Mouse (Mus musculus) hindbrain, embryonic 14.5 days (tissue): ENCODE measurements at regions not wholly inside any gene's neighbourhood (a gene's known extent, or its start where the extent isn't known, plus 50 kb on each side); places are given as distances from the start of the nearest gene placed in this dataset.

Experiments used
- ATAC-seq: fragments of 200-750 bp; cut with Nextera tagmentation; 2 replicates; pipeline ENCODE4 v1.8.0; 2017; ENCODE audit warnings: moderate number of reproducible peaks, mild to moderate bottlenecking, moderate TSS enrichment, moderate library complexity; ENCODE audit not compliant: low FRiP score
- DNase-seq: peaks from one replicate; pipeline ENCODE4 v3.0.0-alpha.2; 2015; ENCODE audit warnings: low spot score
- H3K27ac ChIP-seq: fragments of 300-500 bp; sonication (generic); 2 replicates; pipeline ENCODE4 v1.5.1; 2014; ENCODE audit warnings: mild to moderate bottlenecking, moderate library complexity
- H3K27me3 ChIP-seq: fragments of 300-500 bp; sonication (generic); 2 replicates; pipeline ENCODE4 v1.6.1; 2014; ENCODE audit warnings: mild to moderate bottlenecking, low read length, mixed read lengths; ENCODE audit not compliant: control insufficient read depth, insufficient read depth
- H3K36me3 ChIP-seq: fragments of 300-500 bp; sonication (generic); replicated peaks from 2 replicates; pipeline ENCODE4 v1.6.1; 2014; ENCODE audit not compliant: control insufficient read depth, insufficient read depth
- H3K4me1 ChIP-seq: fragments of 300-500 bp; sonication (generic); replicated peaks from 2 replicates; pipeline ENCODE4 v1.6.1; 2014; ENCODE audit warnings: antibody characterized with exemption, low read length, mixed read lengths; ENCODE audit not compliant: control insufficient read depth, insufficient read depth
- H3K4me2 ChIP-seq: fragments of 300-500 bp; sonication (generic); replicated peaks from 2 replicates; pipeline ENCODE4 v1.6.1; 2014; ENCODE audit warnings: mild to moderate bottlenecking, moderate library complexity
- H3K4me3 ChIP-seq: fragments of 300-500 bp; sonication (generic); replicated peaks from 2 replicates; pipeline ENCODE4 v1.5.1; 2014; ENCODE audit warnings: mild to moderate bottlenecking, low read length
- H3K9ac ChIP-seq: fragments of 300-500 bp; sonication (generic); 2 replicates; pipeline ENCODE4 v1.6.1; 2014
- H3K9me3 ChIP-seq: fragments of 300-500 bp; sonication (generic); 2 replicates; pipeline ENCODE4 v1.6.1; 2016; ENCODE audit warnings: low read length; ENCODE audit not compliant: control insufficient read depth
- WGBS: fragments of 180-500 bp; shearing (Covaris S2); extraction: QIAGEN DNeasy Blood & Tissue Kit; methylation state at CpG from one replicate; pipeline ENCODE4 v1.1.7; 2014; 5-methylcytosine and 5-hydroxymethylcytosine counted together

GRCm38 (mm10) chr15:93882826-93883225 is 287.1 kb upstream of the Prickle1 start:
- H3K27me3 ChIP-seq: no peaks in the 10 kb centered on the region
- ATAC-seq: no peak
- H3K4me3 ChIP-seq: no peak overlapping the region
- H3K4me2 ChIP-seq: no peak overlapping the region
- 91% methylated on average over 8 of the region's 8 CpGs for WGBS
- no peak for DNase-seq
- H3K27ac ChIP-seq: no peak overlapping the region
- H3K9ac ChIP-seq: no peak overlapping the region
- H3K36me3 ChIP-seq: no peaks in the 10 kb centered on the region
- no peaks in the 10 kb centered on the region for H3K9me3 ChIP-seq
- H3K4me1 ChIP-seq: no peaks in the 10 kb centered on the region

GRCm38 (mm10) chr15:93881276-93881675 is 285.6 kb upstream of the Prickle1 start:
- H3K9me3 ChIP-seq: no peaks in the 10 kb centered on the region
- H3K27me3 ChIP-seq: no peaks in the 10 kb centered on the region
- ATAC-seq (no peak), DNase-seq (no peak)
- no peaks in the 10 kb centered on the region for H3K36me3 ChIP-seq
- no peak overlapping the region for H3K4me3 ChIP-seq
- no peak overlapping the region for H3K27ac ChIP-seq
- H3K4me2 ChIP-seq: no peak overlapping the region
- H3K9ac ChIP-seq: no peak overlapping the region
- no peaks in the 10 kb centered on the region for H3K4me1 ChIP-seq

- DNase-seq (no peak), ATAC-seq (no peak)
- Histone ChIP-seq H3K36me3 (no peaks in the 10 kb centered on the region), H3K9me3 (no peaks in the 10 kb centered on the region), H3K27ac (no peak overlapping the region), H3K9ac (no peak overlapping the region), H3K4me3 (no peak overlapping the region), H3K4me1 (no peaks in the 10 kb centered on the region), H3K27me3 (no peaks in the 10 kb centered on the region), H3K4me2 (no peak overlapping the region)
- WGBS: 93% methylated on average over 8 of the region's 8 CpGs
Measured at GRCm38 (mm10) chr15:93880302-93880701, 284.6 kb upstream of the Prickle1 start.

- Histone ChIP-seq H3K4me1 (no peaks in the 10 kb centered on the region), H3K27me3 (no peaks in the 10 kb centered on the region), H3K9ac (no peak overlapping the region), H3K27ac (no peak overlapping the region), H3K4me3 (no peak overlapping the region), H3K9me3 (no peaks in the 10 kb centered on the region), H3K4me2 (no peak overlapping the region), H3K36me3 (no peaks in the 10 kb centered on the region)
- 85% methylated on average over 3 of the region's 3 CpGs for WGBS
- no peak for DNase-seq
- ATAC-seq: no peak
Measured at GRCm38 (mm10) chr15:93879006-93879405, 283.3 kb upstream of the Prickle1 start.

GRCm38 (mm10) chr15:93876335-93876734 is 280.6 kb upstream of the Prickle1 start:
- DNase-seq: no peak
- no peak overlapping the region for H3K4me2 ChIP-seq
- no peaks in the 10 kb centered on the region for H3K4me1 ChIP-seq
- no peak for ATAC-seq
- no peak overlapping the region for H3K9ac ChIP-seq
- H3K27me3 ChIP-seq: no peaks in the 10 kb centered on the region
- no peak overlapping the region for H3K27ac ChIP-seq
- no peaks in the 10 kb centered on the region for H3K36me3 ChIP-seq
- no peak overlapping the region for H3K4me3 ChIP-seq
- WGBS: 91% methylated on average over 10 of the region's 10 CpGs
- no peaks in the 10 kb centered on the region for H3K9me3 ChIP-seq

DNA sequence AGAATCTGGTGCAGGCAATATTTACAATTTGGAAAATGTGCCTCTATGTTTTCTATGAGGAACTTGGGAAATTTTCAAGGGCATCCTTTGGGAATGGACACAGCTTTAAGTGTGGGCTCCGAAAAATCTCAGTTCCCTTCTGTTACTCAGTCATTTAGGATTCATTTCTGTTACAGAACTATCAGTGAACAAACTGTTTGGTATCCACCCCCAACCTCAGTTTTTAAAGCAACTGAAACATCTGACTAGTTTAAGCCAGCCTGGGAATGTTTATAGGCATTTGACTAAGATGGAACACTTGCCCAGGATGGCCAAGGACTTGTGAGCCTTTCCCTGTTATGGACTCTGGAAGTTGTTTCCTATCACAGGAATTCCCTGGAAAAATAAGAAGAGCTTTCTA is 280.0 kb upstream of the Prickle1 start:
- Histone ChIP-seq H3K4me3 (no peak overlapping the region), H3K36me3 (no peaks in the 10 kb centered on the region), H3K27me3 (no peaks in the 10 kb centered on the region), H3K4me1 (no peaks in the 10 kb centered on the region), H3K9me3 (no peaks in the 10 kb centered on the region), H3K4me2 (no peak overlapping the region), H3K9ac (no peak overlapping the region), H3K27ac (no peak overlapping the region)
- DNase-seq (no peak), ATAC-seq (no peak)
- 92% methylated on average over 1 of the region's 1 CpGs for WGBS

- H3K27me3 ChIP-seq: no peaks in the 10 kb centered on the region
- no peak overlapping the region for H3K4me3 ChIP-seq
- DNase-seq: no peak
- no peaks in the 10 kb centered on the region for H3K9me3 ChIP-seq
- no peak for ATAC-seq
- no peaks in the 10 kb centered on the region for H3K36me3 ChIP-seq
- H3K27ac ChIP-seq: no peak overlapping the region
- 67% methylated on average over 6 of the region's 6 CpGs for WGBS
- no peak overlapping the region for H3K4me2 ChIP-seq
- H3K4me1 ChIP-seq: no peaks in the 10 kb centered on the region
- no peak overlapping the region for H3K9ac ChIP-seq
Measured at GRCm38 (mm10) chr15:93874206-93874605, 278.5 kb upstream of the Prickle1 start.

- no peaks in the 10 kb centered on the region for H3K4me1 ChIP-seq
Measured at GRCm38 (mm10) chr15:93857336-93857901, 261.7 kb upstream of the Prickle1 start.

GRCm38 (mm10) chr15:93853221-93853620 is 257.5 kb upstream of the Prickle1 start:
- H3K9ac ChIP-seq: no peak overlapping the region
- H3K27me3 ChIP-seq: no peaks in the 10 kb centered on the region
- WGBS: 90% methylated on average over 3 of the region's 3 CpGs
- no peak overlapping the region for H3K4me2 ChIP-seq
- H3K36me3 ChIP-seq: no peaks in the 10 kb centered on the region
- H3K4me1 ChIP-seq: no peaks in the 10 kb centered on the region
- DNase-seq (no peak), ATAC-seq (no peak)
- no peak overlapping the region for H3K27ac ChIP-seq
- no peak overlapping the region for H3K4me3 ChIP-seq
- H3K9me3 ChIP-seq: 0 out of 2 replicates have a peak, but pooled peaks cover 3% of the 10 kb centered on the region

More at GRCm38 (mm10) chr15:93857336-93857901, 261.7 kb upstream of the Prickle1 start:
- H3K27me3 ChIP-seq: no peaks in the 10 kb centered on the region
- DNase-seq: no peak
- 90% methylated on average over 12 of the region's 12 CpGs for WGBS
- no peaks in the 10 kb centered on the region for H3K36me3 ChIP-seq
- H3K9me3 ChIP-seq: 0 out of 2 replicates have a peak, but pooled peaks cover 3% of the 10 kb centered on the region
- H3K4me2 ChIP-seq: no peak overlapping the region
- no peak overlapping the region for H3K9ac ChIP-seq
- no peak for ATAC-seq
- no peak overlapping the region for H3K4me3 ChIP-seq
- H3K27ac ChIP-seq: no peak overlapping the region

DNA sequence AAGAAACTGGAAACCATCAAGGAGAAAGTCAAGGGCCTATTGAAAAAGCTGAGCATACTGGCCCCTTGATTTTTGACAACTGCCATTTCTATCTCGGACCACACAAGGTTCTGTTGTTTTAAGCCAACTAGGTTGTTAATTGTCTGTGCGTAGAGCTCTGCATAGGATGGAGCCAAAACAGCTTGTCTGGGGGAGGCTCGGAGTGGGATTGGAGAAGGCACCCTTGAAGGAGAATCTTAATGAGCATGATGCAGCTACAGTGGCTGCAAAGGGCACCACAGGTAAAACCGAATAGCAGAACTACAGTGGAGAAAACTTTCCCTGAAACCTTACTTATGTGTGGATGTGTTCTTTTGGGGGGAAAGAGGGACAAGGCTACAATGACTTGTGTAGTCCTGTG is 256.4 kb upstream of the Prickle1 start:
- ATAC-seq (no peak), DNase-seq (no peak)
- Histone ChIP-seq H3K27me3 (no peaks in the 10 kb centered on the region), H3K4me3 (no peak overlapping the region), H3K4me2 (no peak overlapping the region), H3K9me3 (0 out of 2 replicates have a peak, but pooled peaks cover 3% of the 10 kb centered on the region), H3K36me3 (no peaks in the 10 kb centered on the region), H3K9ac (no peak overlapping the region), H3K27ac (no peak overlapping the region), H3K4me1 (no peaks in the 10 kb centered on the region)
- 94% methylated on average over 4 of the region's 4 CpGs for WGBS
